In genomic region chr1:168427596-168427995, GRCm38 (mm10) we compare ENCODE assay signal across 8 mouse cellular contexts. TPM values are rescaled to one million over a fixed set of nuclear protein-coding genes. Genes with fewer than 3 reads are reported as not detected.
DNase-seq lines count a peak whose midpoint lies in the region; ATAC-seq and TF ChIP-seq lines count a peak whose summit lies in the region.

No protein-coding gene starts in this region.

- peak; percentile 63 for DNase-seq in kidney, adult 2 months
- DNase-seq in kidney, adult 11 months: no peak
- peak; percentile 50 for DNase-seq in embryonic facial prominence, embryonic 11.5 days (ENCODE audit: low spot score)
- DNase-seq in forebrain, postnatal 0 days: peak; percentile 67
- no peak for DNase-seq in midbrain, embryonic 10.5 days (ENCODE audit: low spot score)
- no peak for DNase-seq in layer of hippocampus, postnatal 10 days (ENCODE audit: low spot score in 2 of 2)
- no peak for DNase-seq in spleen, postnatal 4 days (ENCODE audit: low spot score in 2 of 2)
- DNase-seq in thymus, postnatal 25 days: no peak

- H3K9me3 ChIP-seq in embryonic facial prominence, embryonic 11.5 days (replicated peaks; ENCODE audit: control insufficient read depth, low read length): no peaks in the 10 kb centered on the region
- no peaks in the 10 kb centered on the region for H3K9me3 ChIP-seq in forebrain, postnatal 0 days (ENCODE audit: low read length)
- H3K9me3 ChIP-seq in midbrain, embryonic 10.5 days (replicated peaks): no peaks in the 10 kb centered on the region

- TF ChIP-seq POLR2A in kidney, adult 2 months (IDR thresholded peaks at IDR 0.05; ENCODE audit: low read depth, low read length): no peak

- peak overlapping the region; percentile 90 for H3K27ac ChIP-seq in kidney, adult 2 months (ENCODE audit: insufficient read depth, low read depth, low read length)
- peak overlapping the region; percentile 35; the same call in 1 of the 2 replicates for H3K27ac ChIP-seq in embryonic facial prominence, embryonic 11.5 days (replicated peaks; ENCODE audit: low read depth, low read length)
- H3K27ac ChIP-seq in forebrain, postnatal 0 days (ENCODE audit: low read depth, low read length): peak overlapping the region; percentile 97
- H3K27ac ChIP-seq in midbrain, embryonic 10.5 days (replicated peaks): peak overlapping the region; percentile 99; the same call in 1 of the 2 replicates

- peak overlapping the region; percentile 61 for H3K4me3 ChIP-seq in kidney, adult 2 months (ENCODE audit: insufficient read depth, low read depth, low read length)
- H3K4me3 ChIP-seq in embryonic facial prominence, embryonic 11.5 days (ENCODE audit: low read depth, low read length): peak overlapping the region; percentile 93
- H3K4me3 ChIP-seq in forebrain, postnatal 0 days (ENCODE audit: low read depth, low read length): peak overlapping the region; percentile 77
- peak overlapping the region; percentile 85 for H3K4me3 ChIP-seq in midbrain, embryonic 10.5 days

- peak overlapping the region; percentile 36 for H3K4me2 ChIP-seq in embryonic facial prominence, embryonic 11.5 days (ENCODE audit: low read depth, low read length)
- peak overlapping the region; percentile 73 for H3K4me2 ChIP-seq in forebrain, postnatal 0 days (ENCODE audit: low read depth)

- no peaks in the 10 kb centered on the region; the same call in 1 of the 2 replicates for H3K36me3 ChIP-seq in kidney, adult 2 months (ENCODE audit: control insufficient read depth, insufficient read depth, low read length)
- H3K36me3 ChIP-seq in embryonic facial prominence, embryonic 11.5 days (replicated peaks; ENCODE audit: control insufficient read depth, insufficient read depth, low read depth, low read length): no peaks in the 10 kb centered on the region
- H3K36me3 ChIP-seq in forebrain, postnatal 0 days (ENCODE audit: insufficient read depth): no peaks in the 10 kb centered on the region
- peaks cover 6% of the 10 kb centered on the region for H3K36me3 ChIP-seq in midbrain, embryonic 10.5 days

- H3K4me1 ChIP-seq in kidney, adult 2 months (ENCODE audit: control insufficient read depth, insufficient read depth, low read length): peaks cover 5% of the 10 kb centered on the region; the same call in 1 of the 2 replicates
- H3K4me1 ChIP-seq in embryonic facial prominence, embryonic 11.5 days (ENCODE audit: control insufficient read depth, insufficient read depth, low read length): peaks cover 5% of the 10 kb centered on the region
- H3K4me1 ChIP-seq in forebrain, postnatal 0 days (ENCODE audit: insufficient read depth): peaks cover 15% of the 10 kb centered on the region
- H3K4me1 ChIP-seq in midbrain, embryonic 10.5 days: peaks cover 59% of the 10 kb centered on the region

- H3K27me3 ChIP-seq in kidney, adult 2 months (replicated peaks; ENCODE audit: control insufficient read depth, insufficient read depth, low read length): no peaks in the 10 kb centered on the region
- no peaks in the 10 kb centered on the region for H3K27me3 ChIP-seq in embryonic facial prominence, embryonic 11.5 days (ENCODE audit: control insufficient read depth, insufficient read depth, low read length)
- H3K27me3 ChIP-seq in forebrain, postnatal 0 days (ENCODE audit: insufficient read depth, low read length): no peaks in the 10 kb centered on the region
- H3K27me3 ChIP-seq in midbrain, embryonic 10.5 days (ENCODE audit: low read depth, poor library complexity, severe bottlenecking): no peaks in the 10 kb centered on the region

- peak overlapping the region; percentile 51 for H3K9ac ChIP-seq in embryonic facial prominence, embryonic 11.5 days (replicated peaks; ENCODE audit: low read length)
- peak overlapping the region; percentile 99 for H3K9ac ChIP-seq in forebrain, postnatal 0 days

- no peak for ATAC-seq in embryonic facial prominence, embryonic 11.5 days (replicated peaks; ENCODE audit: insufficient number of reproducible peaks, low FRiP score, low TSS enrichment, low read depth)
- no peak for ATAC-seq in forebrain, postnatal 0 days

- TF ChIP-seq CTCF in kidney, adult 2 months (conservative IDR thresholded peaks at IDR 0.05; ENCODE audit: insufficient read depth, insufficient read length, low read depth, low read length): no peak
- no peak for TF ChIP-seq CTCF in forebrain, postnatal 0 days (IDR thresholded peaks at IDR 0.05; ENCODE audit: low read depth)

- WGBS in kidney, adult 2 months: 17% methylated on average over 4 of the region's 4 CpGs
- 10% methylated on average over 4 of the region's 4 CpGs for WGBS in embryonic facial prominence, embryonic 11.5 days
- 6% methylated on average over 4 of the region's 4 CpGs for WGBS in forebrain, postnatal 0 days
- 8% methylated on average over 4 of the region's 4 CpGs for WGBS in midbrain, embryonic 10.5 days

RNA-seq across cellular contexts. Expression of gene Pbx1, which starts 4.5 kb away (rescaled TPM):
- 46.9 and 49.2 TPM in 2 replicates for polyA plus RNA-seq in kidney, adult 2 months (2012; rRNA removed)
- polyA plus RNA-seq in embryonic facial prominence, embryonic 11.5 days (2014; fragmentation: Nextera tagmentation; extraction: Ambion mirVana): 46.0 and 47.8 TPM in 2 replicates
- total RNA-seq in forebrain, postnatal 0 days (2014; rRNA removed): 79.2 and 95.9 TPM in 2 replicates
- polyA plus RNA-seq in forebrain, postnatal 0 days (2015; fragmentation: Nextera tagmentation; extraction: Ambion mirVana): 52.6 and 60.5 TPM in 2 replicates
- 34.9 and 42.3 TPM in 2 replicates for polyA plus RNA-seq in midbrain, embryonic 10.5 days (2016; fragmentation: Nextera tagmentation; extraction: Ambion mirVana)
- 100 to 1,000 TPM; 126 to 143 TPM for total RNA-seq in layer of hippocampus, postnatal 10 days (2021)

Comparison
In these comparisons a context has a peak if more than half of its experiments do, and no peak if none do; other contexts are left out.
1. DNase-seq: peak in kidney, adult 2 months (single experiment), embryonic facial prominence, embryonic 11.5 days (single experiment) and forebrain, postnatal 0 days (single experiment); none in kidney, adult 11 months (single experiment), midbrain, embryonic 10.5 days (single experiment), layer of hippocampus, postnatal 10 days (0 of 2), spleen, postnatal 4 days (0 of 2) and thymus, postnatal 25 days (single experiment).
2. H3K27ac ChIP-seq: peak in every context shown above with its lines; median percentile 99 in midbrain, embryonic 10.5 days; 97 in forebrain, postnatal 0 days; 90 in kidney, adult 2 months; 35 in embryonic facial prominence, embryonic 11.5 days.
3. Peak in every context shown above with its lines, with median percentiles within 50 percentile points of each other: H3K4me3 ChIP-seq.